Mouse (Mus musculus) midbrain, embryonic 12.5 days (tissue): ENCODE data around the gene Arhgef1. TPM values are rescaled to one million over a fixed set of nuclear protein-coding genes. Genes with fewer than 3 reads are reported as not detected.

Source experiments
- ATAC-seq: fragments of 200-750 bp; cut with Nextera tagmentation; 2 replicates; pipeline ENCODE4 v1.8.0; 2017; ENCODE audit warnings: low read depth, moderate TSS enrichment, moderate library complexity; ENCODE audit not compliant: low FRiP score
- H3K27ac ChIP-seq: fragments of 300-500 bp; sonication (generic); replicated peaks from 2 replicates; pipeline ENCODE4 v1.5.1; 2016; ENCODE audit warnings: mild to moderate bottlenecking
- H3K27me3 ChIP-seq: fragments of 300-500 bp; sonication (generic); 2 replicates; pipeline ENCODE4 v1.6.1; 2016; ENCODE audit warnings: mild to moderate bottlenecking
- H3K36me3 ChIP-seq: fragments of 300-500 bp; sonication (generic); 2 replicates; pipeline ENCODE4 v1.6.1; 2016
- H3K4me1 ChIP-seq: fragments of 300-500 bp; sonication (generic); 2 replicates; pipeline ENCODE4 v1.6.1; 2016
- H3K4me2 ChIP-seq: fragments of 300-500 bp; sonication (generic); replicated peaks from 2 replicates; pipeline ENCODE4 v1.6.1; 2016; ENCODE audit warnings: mild to moderate bottlenecking, moderate library complexity
- H3K4me3 ChIP-seq: fragments of 300-500 bp; sonication (generic); 2 replicates; pipeline ENCODE4 v1.5.1; 2016; ENCODE audit warnings: mild to moderate bottlenecking
- H3K9ac ChIP-seq: fragments of 300-500 bp; sonication (generic); replicated peaks from 2 replicates; pipeline ENCODE4 v1.6.1; 2016; ENCODE audit warnings: mild to moderate bottlenecking, moderate library complexity
- H3K9me3 ChIP-seq: fragments of 300-500 bp; sonication (generic); 2 replicates; pipeline ENCODE4 v1.6.1; 2016; ENCODE audit warnings: mild to moderate bottlenecking
- WGBS: fragments of 180-500 bp; shearing (Covaris S2); methylation state at CpG from one replicate; pipeline ENCODE4 v1.1.7; 2016; 5-methylcytosine and 5-hydroxymethylcytosine counted together
- microRNA-seq: library from miRNA; unstranded; fragments of <30 nt; microRNA quantifications from one replicate; pipeline ENCODE4, GENCODE M21; 2017
- polyA plus RNA-seq: library from polyadenylated mRNA; unstranded; fragments of >200 nt; fragmentation: Nextera tagmentation; extraction: Ambion mirVana; gene quantifications from 2 replicates; pipeline ENCODE4 v1.2.1, GENCODE M21; 2016

Gene Arhgef1
- polyA plus RNA-seq, 1 experiment from 2014 or later: 79.4 TPM

DNA sequence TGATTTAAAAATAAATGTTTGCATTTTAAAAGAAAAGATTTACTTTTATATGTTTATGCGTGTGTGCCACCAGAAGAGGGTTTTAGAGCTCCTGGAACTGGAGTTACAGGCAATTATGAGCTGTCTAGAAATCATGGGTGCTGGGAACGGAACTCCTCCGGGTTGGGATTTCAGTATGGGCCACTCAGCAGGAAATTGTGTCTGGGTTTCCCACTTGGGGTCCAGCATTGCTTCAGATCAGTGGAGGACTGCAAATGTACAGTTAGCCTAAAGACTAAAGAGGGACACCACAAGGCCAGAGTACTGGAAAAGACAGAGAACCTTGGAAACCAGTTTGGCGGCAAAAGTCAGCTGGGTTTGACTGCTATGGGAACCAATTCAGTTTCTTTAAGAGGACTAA, 70.5 kb downstream of the Arhgef1 start:
- Histone ChIP-seq H3K36me3 (peaks cover 10% of the 10 kb centered on the region), H3K9me3 (no peaks in the 10 kb centered on the region), H3K9ac (0 out of 2 replicates have a peak overlapping the region, but pooled peaks have one; percentile 4), H3K4me3 (no peak overlapping the region), H3K27me3 (peaks cover 2% of the 10 kb centered on the region; the same call in 1 of the 2 replicates), H3K4me2 (no peak overlapping the region), H3K4me1 (peaks cover 12% of the 10 kb centered on the region), H3K27ac (no peak overlapping the region)
- WGBS: 85% methylated on average over 4 of the region's 4 CpGs
- ATAC-seq: no peak

DNA sequence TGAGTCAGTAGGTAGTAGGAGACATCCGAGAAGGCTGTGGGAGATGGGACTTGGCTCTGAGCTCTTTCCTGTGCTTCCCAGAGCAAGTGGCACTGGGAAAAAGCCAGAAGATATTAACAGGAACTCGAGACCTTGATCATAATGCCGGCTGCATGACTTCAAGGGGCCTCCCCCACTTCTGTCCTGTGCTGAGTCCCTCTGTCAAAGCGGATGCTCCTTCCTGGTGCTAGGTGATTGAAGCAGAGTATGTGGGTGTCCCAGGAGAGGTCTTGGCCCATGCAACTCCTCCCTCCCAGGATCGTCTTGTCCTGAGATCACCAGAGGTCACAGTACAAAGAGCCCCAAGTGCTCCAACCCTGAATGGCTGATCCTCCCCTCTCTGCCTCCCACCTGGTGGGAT, 71.2 kb downstream of the Arhgef1 start:
- WGBS: 77% methylated on average over 5 of the region's 5 CpGs
- no peak for ATAC-seq
- H3K4me2 ChIP-seq: no peak overlapping the region
- H3K4me1 ChIP-seq: peaks cover 12% of the 10 kb centered on the region
- H3K36me3 ChIP-seq: peaks cover 17% of the 10 kb centered on the region
- no peak overlapping the region for H3K27ac ChIP-seq
- no peak overlapping the region for H3K9ac ChIP-seq
- H3K9me3 ChIP-seq: no peaks in the 10 kb centered on the region
- peaks cover 3% of the 10 kb centered on the region; the same call in 1 of the 2 replicates for H3K27me3 ChIP-seq
- no peak overlapping the region for H3K4me3 ChIP-seq

DNA sequence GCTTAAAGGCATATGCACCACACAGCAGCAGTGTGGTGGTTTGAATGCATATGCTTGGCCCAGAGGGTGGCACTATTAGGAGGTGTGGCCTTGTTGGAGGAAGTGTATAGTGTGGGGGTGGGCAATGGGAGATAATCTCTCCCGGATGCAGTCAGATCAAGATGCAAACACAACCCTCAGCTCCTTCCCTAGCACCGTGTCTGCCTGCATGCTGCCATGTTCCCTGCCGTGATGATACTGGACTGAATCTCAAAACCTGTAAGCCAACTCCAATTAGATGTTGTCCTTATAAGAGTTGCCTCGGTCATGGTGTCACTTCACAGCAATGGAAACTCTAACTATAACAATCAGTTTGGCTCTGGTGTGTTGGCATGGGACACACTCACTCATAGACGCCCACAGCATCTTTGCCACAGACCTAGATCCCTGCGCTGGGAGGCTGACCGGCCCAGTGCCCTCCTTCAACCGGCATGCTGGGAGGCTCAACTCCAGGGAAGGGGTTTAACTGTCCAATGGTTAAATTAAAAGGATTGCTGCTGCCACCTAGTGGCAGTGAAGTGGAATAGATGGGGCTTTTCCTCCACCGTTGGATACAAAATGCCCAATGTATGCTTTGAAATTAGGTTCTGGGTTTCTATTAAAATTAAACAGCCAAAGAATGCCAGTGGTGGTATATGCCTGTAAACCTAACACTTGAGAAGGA, 72.3 kb downstream of the Arhgef1 start:
- ATAC-seq: no peak
- Histone ChIP-seq H3K4me2 (no peak overlapping the region), H3K36me3 (peaks cover 29% of the 10 kb centered on the region), H3K9ac (no peak overlapping the region), H3K4me1 (peaks cover 12% of the 10 kb centered on the region), H3K4me3 (no peak overlapping the region), H3K27me3 (peaks cover 3% of the 10 kb centered on the region; the same call in 1 of the 2 replicates), H3K9me3 (no peaks in the 10 kb centered on the region), H3K27ac (no peak overlapping the region)
- 32% methylated on average over 9 of the region's 9 CpGs for WGBS

Small RNAs within 50 kb of the gene (microRNA-seq; reads per million reads assigned to microRNA genes)
- not detected for gene Mir7046

Other genes starting within 250 kb of the Arhgef1 start
- not detected in 2 replicates for gene Tex101, start 226.2 kb upstream of the Arhgef1 start, polyA plus RNA-seq
- not detected in 2 replicates for gene BC049730, start 193.7 kb upstream of the Arhgef1 start, polyA plus RNA-seq
- not detected in 2 replicates for gene Gm4763, start 176.0 kb upstream of the Arhgef1 start, polyA plus RNA-seq
- not detected in 2 replicates for gene Cd177, start 142.6 kb upstream of the Arhgef1 start, polyA plus RNA-seq
- gene Ceacam10, start 125.7 kb upstream of the Arhgef1 start, polyA plus RNA-seq: not detected in 2 replicates
- 23.7 and 24.8 TPM in 2 replicates for gene Gm9844, start 40.7 kb upstream of the Arhgef1 start, polyA plus RNA-seq
- not detected in 2 replicates for gene Lypd4, start 33.0 kb upstream of the Arhgef1 start, polyA plus RNA-seq
- gene Dmrtc2, start 32.9 kb upstream of the Arhgef1 start, polyA plus RNA-seq: not detected in 2 replicates
- gene Rps19, start 18.5 kb upstream of the Arhgef1 start, polyA plus RNA-seq: 1,467 and 1,476 TPM in 2 replicates
- 0.31 and 0.36 TPM in 2 replicates for gene Cd79a, start 5.5 kb upstream of the Arhgef1 start, polyA plus RNA-seq
- 3.6 and 5.9 TPM in 2 replicates for gene Gm4881, start 41.6 kb downstream of the Arhgef1 start, polyA plus RNA-seq
- 111 and 118 TPM in 2 replicates for gene Rabac1, start 69.8 kb downstream of the Arhgef1 start, polyA plus RNA-seq
- gene Atp1a3, start 103.0 kb downstream of the Arhgef1 start, polyA plus RNA-seq: 77.8 and 86.3 TPM in 2 replicates
- 14.9 and 18.1 TPM in 2 replicates for gene Grik5, start 169.4 kb downstream of the Arhgef1 start, polyA plus RNA-seq
- 42.2 and 42.8 TPM in 2 replicates for gene Zfp574, start 169.7 kb downstream of the Arhgef1 start, polyA plus RNA-seq